Mouse (Mus musculus) liver, adult 2 months (tissue): ENCODE measurements at regions not wholly inside any gene's neighbourhood (a gene's known extent, or its start where the extent isn't known, plus 50 kb on each side); places are given as distances from the start of the nearest gene placed in this dataset.

Source experiments
- CTCF ChIP-seq: fragments of 200-500 bp; IDR thresholded peaks from 2 replicates; pipeline ENCODE4 v1.5.1; 2011; ENCODE audit warnings: low read depth, low read length, control low read depth
- POLR2A ChIP-seq: fragments of 200-500 bp; IDR thresholded peaks from 2 replicates; pipeline ENCODE4 v1.6.1; 2011; ENCODE audit warnings: low read length, control low read depth; ENCODE audit not compliant: insufficient read depth; ENCODE audit errors: extremely low read depth

DNA sequence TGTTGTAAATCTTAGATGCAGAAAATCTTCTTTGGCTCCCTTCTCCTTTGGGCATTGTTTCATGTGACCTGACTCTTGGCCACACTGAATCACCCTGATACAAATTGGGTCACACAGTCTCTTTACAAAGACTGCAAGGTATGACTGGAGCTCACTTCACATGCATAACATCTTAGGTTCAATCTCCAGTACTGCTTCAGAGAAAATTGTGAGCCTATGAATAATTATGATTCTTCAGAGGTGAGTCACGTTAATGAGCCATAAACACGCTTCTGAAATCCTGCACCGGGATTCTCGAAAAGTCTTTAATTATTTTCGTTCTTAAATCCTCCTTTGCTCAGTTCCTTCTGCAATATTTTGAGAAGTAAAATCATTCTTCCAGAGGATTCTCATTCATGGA lies 307.7 kb downstream of the Lmo7 start:
- TF ChIP-seq CTCF (no peak), POLR2A (no peak)
